Mouse (Mus musculus) thymus, adult 2 months (tissue): ENCODE results near the gene Akap13.

Experiments used
- CTCF ChIP-seq: fragments of 200-500 bp; IDR thresholded peaks from 2 replicates; pipeline ENCODE4 v1.5.1; 2012; ENCODE audit warnings: mild to moderate bottlenecking, control low read depth, low read length, moderate library complexity, borderline replicate concordance; ENCODE audit not compliant: control insufficient read depth, poor library complexity, insufficient read depth; ENCODE audit errors: extremely low read depth
- POLR2A ChIP-seq: fragments of 200-500 bp; IDR thresholded peaks from 2 replicates; pipeline ENCODE4 v1.6.1; 2012; ENCODE audit warnings: mild to moderate bottlenecking, low read length, control low read depth, moderate library complexity; ENCODE audit not compliant: control insufficient read depth, poor library complexity, insufficient read depth; ENCODE audit errors: extremely low read depth

DNA sequence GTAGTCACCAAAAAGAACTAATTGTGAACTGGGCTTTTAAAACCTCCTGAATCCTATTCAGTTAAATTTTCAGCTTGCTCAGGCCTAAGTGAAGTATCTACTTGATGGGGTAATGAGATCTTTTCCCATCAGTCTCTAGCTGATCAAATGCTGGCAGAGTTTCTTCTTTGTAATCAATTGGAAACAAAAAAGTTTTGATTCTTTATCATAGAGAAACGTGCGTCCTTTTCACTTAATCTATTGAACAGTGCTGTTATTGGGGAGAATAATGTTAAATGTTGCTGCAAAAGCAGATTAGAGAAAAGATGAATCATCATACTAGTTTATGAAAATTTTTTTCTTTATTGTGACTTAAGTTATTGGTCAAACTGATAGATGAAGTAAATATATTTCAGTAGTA lies 142.5 kb downstream of the Akap13 start:
- TF ChIP-seq POLR2A (no peak), CTCF (no peak)
